Mouse (Mus musculus) stomach, embryonic 14.5 days (tissue): ENCODE measurements around the gene Nrp1. TPM values are rescaled to one million over a fixed set of nuclear protein-coding genes. Genes with fewer than 3 reads are reported as not detected.

Experiments used
- ATAC-seq: fragments of 200-750 bp; cut with Nextera tagmentation; 2 replicates; pipeline ENCODE4 v1.8.0; 2017; ENCODE audit warnings: low read depth, moderate TSS enrichment; ENCODE audit not compliant: insufficient number of reproducible peaks, insufficient read depth, low FRiP score
- H3K27ac ChIP-seq: fragments of 300-500 bp; sonication (generic); 2 replicates; pipeline ENCODE4 v1.5.1; 2014; ENCODE audit warnings: mild to moderate bottlenecking, low read length, moderate library complexity, mixed read lengths
- H3K27me3 ChIP-seq: fragments of 300-500 bp; sonication (generic); 2 replicates; pipeline ENCODE4 v1.6.1; 2014; ENCODE audit warnings: low read length, control low read depth, mixed read lengths; ENCODE audit not compliant: control insufficient read depth, insufficient read depth
- H3K36me3 ChIP-seq: fragments of 300-500 bp; sonication (generic); 2 replicates; pipeline ENCODE4 v1.6.1; 2014; ENCODE audit warnings: mild to moderate bottlenecking, control low read depth, low read length, moderate library complexity, mixed read lengths; ENCODE audit not compliant: control insufficient read depth, insufficient read depth
- H3K4me1 ChIP-seq: fragments of 300-500 bp; sonication (generic); 2 replicates; pipeline ENCODE4 v1.6.1; 2014; ENCODE audit warnings: low read length, control low read depth, mixed read lengths; ENCODE audit not compliant: control insufficient read depth, insufficient read depth
- H3K4me2 ChIP-seq: fragments of 300-500 bp; sonication (generic); replicated peaks from 2 replicates; pipeline ENCODE4 v1.6.1; 2014; ENCODE audit warnings: low read depth, low read length, control low read depth
- H3K4me3 ChIP-seq: fragments of 300-500 bp; sonication (generic); 2 replicates; pipeline ENCODE4 v1.5.1; 2014; ENCODE audit warnings: low read depth, low read length, control low read depth
- H3K9ac ChIP-seq: fragments of 300-500 bp; sonication (generic); replicated peaks from 2 replicates; pipeline ENCODE4 v1.6.1; 2014; ENCODE audit warnings: low read depth, mild to moderate bottlenecking, control low read depth, low read length, moderate library complexity, mixed read lengths
- H3K9me3 ChIP-seq: fragments of 300-500 bp; sonication (generic); 2 replicates; pipeline ENCODE4 v1.6.1; 2016; ENCODE audit warnings: low read depth, low read length, control low read depth; ENCODE audit not compliant: control insufficient read depth
- WGBS: fragments of 180-500 bp; shearing (Covaris S2); extraction: QIAGEN DNeasy Blood & Tissue Kit; methylation state at CpG from one replicate; pipeline ENCODE4 v1.1.7; 2014; 5-methylcytosine and 5-hydroxymethylcytosine counted together
- polyA plus RNA-seq: library from polyadenylated mRNA; unstranded; fragments of >200 nt; fragmentation: Nextera tagmentation; extraction: Ambion mirVana; gene quantifications from 2 replicates; pipeline ENCODE4 v1.2.1, GENCODE M21; 2014

Nrp1 gene
- polyA plus RNA-seq, 1 experiment from 2014 or later = 62.2 TPM

DNA sequence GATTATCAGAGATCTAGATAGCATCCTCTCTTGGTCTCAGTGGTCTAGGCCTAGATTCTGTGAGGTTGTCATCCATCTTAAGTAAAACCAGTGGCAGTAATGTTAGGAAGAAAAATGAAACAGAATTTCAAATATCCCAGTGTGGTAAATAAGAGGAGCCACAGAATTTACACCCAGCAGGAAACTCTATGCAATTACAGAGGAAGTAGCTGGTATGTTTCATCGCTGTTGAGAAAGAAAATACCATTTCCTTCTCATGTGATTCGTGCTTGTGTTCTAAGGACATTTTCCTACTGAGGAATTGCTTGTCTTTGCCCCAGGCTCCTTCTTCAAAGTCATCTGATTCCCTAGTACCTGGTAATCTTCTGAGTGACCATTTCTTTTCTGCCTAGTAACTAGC is 95.1 kb downstream of the Nrp1 start:
- Histone ChIP-seq H3K4me2 (no peak overlapping the region), H3K27me3 (no peaks in the 10 kb centered on the region), H3K4me1 (peaks cover 7% of the 10 kb centered on the region; the same call in 1 of the 2 replicates), H3K9ac (no peak overlapping the region), H3K9me3 (no peaks in the 10 kb centered on the region), H3K4me3 (no peak overlapping the region), H3K27ac (no peak overlapping the region), H3K36me3 (peaks cover 3% of the 10 kb centered on the region; the same call in 1 of the 2 replicates)
- WGBS = 74% methylated on average over 2 of the region's 2 CpGs
- no peak for ATAC-seq

DNA sequence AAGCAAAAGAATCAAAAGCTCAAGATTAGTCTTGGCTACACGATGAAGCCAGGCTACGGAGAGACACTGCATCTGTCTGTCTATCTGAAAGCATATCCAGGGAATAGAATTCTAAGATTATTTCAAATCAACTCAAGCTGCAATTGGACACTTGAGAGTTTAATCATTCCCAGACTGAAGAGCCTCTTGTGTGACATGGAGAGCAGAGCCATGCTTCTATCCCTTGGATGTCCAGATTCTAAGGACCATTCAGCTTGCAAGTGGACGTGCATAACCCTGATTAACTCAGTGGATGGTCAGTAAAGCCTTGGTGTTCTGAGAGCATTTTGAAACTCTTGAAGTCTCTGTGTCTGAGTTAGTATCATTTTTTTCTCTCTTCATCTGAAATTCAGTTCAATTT is 95.6 kb downstream of the Nrp1 start:
- Histone ChIP-seq H3K4me3 (no peak overlapping the region), H3K9me3 (no peaks in the 10 kb centered on the region), H3K27me3 (no peaks in the 10 kb centered on the region), H3K36me3 (peaks cover 3% of the 10 kb centered on the region; the same call in 1 of the 2 replicates), H3K27ac (no peak overlapping the region), H3K4me1 (peaks cover 7% of the 10 kb centered on the region; the same call in 1 of the 2 replicates), H3K4me2 (no peak overlapping the region), H3K9ac (no peak overlapping the region)
- WGBS = 90% methylated on average over 3 of the region's 3 CpGs
- ATAC-seq = no peak

GRCm38 (mm10) chr8:128457277-128457676 is 98.9 kb downstream of the Nrp1 start:
- Histone ChIP-seq H3K36me3 (peaks cover 3% of the 10 kb centered on the region; the same call in 1 of the 2 replicates), H3K4me3 (no peak overlapping the region), H3K27me3 (no peaks in the 10 kb centered on the region), H3K27ac (no peak overlapping the region), H3K4me2 (no peak overlapping the region), H3K9ac (no peak overlapping the region), H3K9me3 (no peaks in the 10 kb centered on the region), H3K4me1 (no peaks in the 10 kb centered on the region)
- no peak for ATAC-seq
- WGBS = 87% methylated on average over 2 of the region's 2 CpGs

- H3K4me2 ChIP-seq = no peak overlapping the region
- peaks cover 3% of the 10 kb centered on the region; the same call in 1 of the 2 replicates for H3K36me3 ChIP-seq
- no peak overlapping the region for H3K4me3 ChIP-seq
- no peaks in the 10 kb centered on the region for H3K9me3 ChIP-seq
- H3K9ac ChIP-seq = no peak overlapping the region
- no peak for ATAC-seq
- H3K27ac ChIP-seq = no peak overlapping the region
- no peaks in the 10 kb centered on the region for H3K4me1 ChIP-seq
- no peaks in the 10 kb centered on the region for H3K27me3 ChIP-seq
- WGBS = 50% methylated on average over 1 of the region's 1 CpGs
Measured at GRCm38 (mm10) chr8:128459704-128460103, 101.3 kb downstream of the Nrp1 start.

DNA sequence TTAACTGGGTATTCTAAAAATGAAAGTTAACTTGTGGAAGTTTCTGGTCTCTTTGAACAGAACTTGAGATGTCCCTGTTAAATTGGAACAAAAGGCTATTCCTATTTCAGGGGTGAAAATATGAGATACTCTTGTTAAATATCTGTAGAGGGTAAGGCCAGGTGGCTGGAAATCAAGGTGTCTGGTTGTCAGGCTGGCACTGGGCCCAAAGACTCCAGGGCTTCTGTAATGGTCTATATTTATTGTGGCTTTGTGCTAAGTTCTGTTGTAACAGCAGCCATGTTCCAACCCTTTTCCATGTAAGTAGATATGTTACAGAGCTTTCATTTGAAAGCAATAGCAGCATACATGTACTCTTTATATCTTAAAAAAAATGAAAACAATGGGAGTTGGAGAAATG is 103.3 kb downstream of the Nrp1 start:
- no peaks in the 10 kb centered on the region for H3K27me3 ChIP-seq
- no peaks in the 10 kb centered on the region for H3K9me3 ChIP-seq
- no peak overlapping the region for H3K4me2 ChIP-seq
- no peak overlapping the region for H3K4me3 ChIP-seq
- no peaks in the 10 kb centered on the region for H3K4me1 ChIP-seq
- H3K36me3 ChIP-seq = peaks cover 3% of the 10 kb centered on the region; the same call in 1 of the 2 replicates
- no peak overlapping the region for H3K27ac ChIP-seq
- H3K9ac ChIP-seq = no peak overlapping the region
- ATAC-seq = no peak

DNA sequence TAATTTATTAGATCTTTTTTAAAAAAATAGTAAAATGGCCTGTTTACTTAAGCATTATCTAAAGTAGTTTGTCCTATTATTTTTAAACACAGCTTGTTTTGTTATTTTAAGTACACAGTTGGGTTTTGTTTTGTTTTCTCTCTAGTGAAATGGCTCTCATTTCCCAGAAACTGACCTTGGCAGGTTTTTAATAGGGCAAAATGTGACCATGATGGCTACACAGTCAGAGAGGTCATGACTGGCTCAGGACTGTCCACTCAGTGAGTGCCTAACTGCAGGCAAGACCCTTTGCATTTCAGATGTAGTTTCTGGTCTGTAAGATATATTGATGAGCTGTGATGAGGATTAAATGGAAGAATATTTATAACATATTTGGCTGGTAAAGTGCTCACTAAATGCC is 104.8 kb downstream of the Nrp1 start:
- ATAC-seq = no peak

GRCm38 (mm10) chr8:128464056-128464623 is 105.7 kb downstream of the Nrp1 start:
- Histone ChIP-seq H3K27me3 (no peaks in the 10 kb centered on the region), H3K27ac (no peak overlapping the region), H3K4me1 (no peaks in the 10 kb centered on the region), H3K4me3 (no peak overlapping the region), H3K9ac (no peak overlapping the region), H3K4me2 (no peak overlapping the region), H3K9me3 (no peaks in the 10 kb centered on the region), H3K36me3 (peaks cover 7% of the 10 kb centered on the region; the same call in 1 of the 2 replicates)
- 80% methylated on average over 4 of the region's 4 CpGs for WGBS
- ATAC-seq = no peak

More for the DNA sequence above, 104.8 kb downstream of the Nrp1 start:
- H3K27ac ChIP-seq = no peak overlapping the region
- no peaks in the 10 kb centered on the region for H3K9me3 ChIP-seq
- H3K36me3 ChIP-seq = peaks cover 3% of the 10 kb centered on the region; the same call in 1 of the 2 replicates
- no peak overlapping the region for H3K4me3 ChIP-seq
- no peak overlapping the region for H3K4me2 ChIP-seq
- no peak overlapping the region for H3K9ac ChIP-seq
- no peaks in the 10 kb centered on the region for H3K27me3 ChIP-seq
- H3K4me1 ChIP-seq = no peaks in the 10 kb centered on the region

- Histone ChIP-seq H3K9ac (no peak overlapping the region), H3K4me1 (no peaks in the 10 kb centered on the region), H3K27me3 (no peaks in the 10 kb centered on the region), H3K36me3 (peaks cover 9% of the 10 kb centered on the region), H3K4me2 (no peak overlapping the region), H3K27ac (no peak overlapping the region; the same call in 1 of the 2 replicates), H3K4me3 (no peak overlapping the region), H3K9me3 (no peaks in the 10 kb centered on the region)
- ATAC-seq = no peak
- WGBS = 70% methylated on average over 2 of the region's 2 CpGs
Measured at GRCm38 (mm10) chr8:128465553-128465952, 107.1 kb downstream of the Nrp1 start.
